Mouse (Mus musculus): Measurements from ENCODE around the gene Cnpy3. TPM values are rescaled to one million over a fixed set of nuclear protein-coding genes. Genes with fewer than 3 reads are reported as not detected.

Cnpy3 gene
- polyA plus RNA-seq, 1 experiment from 2014 or later, result 58.4 TPM

GRCm38 (mm10) chr17:46706375-46707089, 45.5 kb downstream of the Cnpy3 start:
- Histone ChIP-seq H3K36me3 (no peaks in the 10 kb centered on the region), H3K27me3 (replicated peaks) (no peaks in the 10 kb centered on the region), H3K27ac (no peak overlapping the region), H3K9ac (no peak overlapping the region), H3K4me1 (peaks cover 38% of the 10 kb centered on the region), H3K9me3 (no peaks in the 10 kb centered on the region), H3K4me2 (replicated peaks) (no peak overlapping the region), H3K4me3 (no peak overlapping the region)
- ATAC-seq (ENCODE audit: low FRiP score, low read depth), result no peak
- WGBS, result 95% methylated on average over 14 of the region's 14 CpGs

- Histone ChIP-seq H3K27me3 (replicated peaks) (no peaks in the 10 kb centered on the region), H3K4me2 (replicated peaks) (peak within 1 kb of the TSS; percentile 82), H3K4me3 (peak within 1 kb of the TSS; percentile 92), H3K4me1 (peaks cover 35% of the 10 kb centered on the region), H3K36me3 (no peaks in the 10 kb centered on the region), H3K9me3 (no peaks in the 10 kb centered on the region), H3K27ac (peak within 1 kb of the TSS; percentile 82), H3K9ac (peak within 1 kb of the TSS; percentile 93)
- 1% methylated on average over 48 of the region's 48 CpGs for WGBS
- ATAC-seq (ENCODE audit: low FRiP score, low read depth), result peak; percentile 96
These were observed 46.9 kb downstream of the Cnpy3 start, which contains the start of gene Ppp2r5d for GRCm38 (mm10) chr17:46704887-46705835. Ppp2r5d (minus strand) TSS chr17:46705111.

GRCm38 (mm10) chr17:46703971-46704886, 47.8 kb downstream of the Cnpy3 start:
- WGBS, result 6% methylated on average over 39 of the region's 41 CpGs
- peak overlapping the region; percentile 67 for H3K27ac ChIP-seq
- peaks cover 35% of the 10 kb centered on the region for H3K4me1 ChIP-seq
- H3K9me3 ChIP-seq, result no peaks in the 10 kb centered on the region
- peak overlapping the region; percentile 93 for H3K9ac ChIP-seq
- H3K36me3 ChIP-seq, result peaks cover 4% of the 10 kb centered on the region; the same call in 1 of the 2 replicates
- peak; percentile 77 for ATAC-seq (ENCODE audit: low FRiP score, low read depth)
- H3K4me2 ChIP-seq (replicated peaks), result peak overlapping the region; percentile 82
- no peaks in the 10 kb centered on the region for H3K27me3 ChIP-seq (replicated peaks)
- peak overlapping the region; percentile 92 for H3K4me3 ChIP-seq

GRCm38 (mm10) chr17:46702506-46702905, 49.5 kb downstream of the Cnpy3 start:
- Histone ChIP-seq H3K4me2 (replicated peaks) (peak overlapping the region; percentile 82), H3K27me3 (replicated peaks) (no peaks in the 10 kb centered on the region), H3K4me3 (no peak overlapping the region), H3K9ac (peak overlapping the region; percentile 93; the same call in 1 of the 2 replicates), H3K4me1 (peaks cover 35% of the 10 kb centered on the region), H3K27ac (no peak overlapping the region), H3K9me3 (no peaks in the 10 kb centered on the region), H3K36me3 (peaks cover 20% of the 10 kb centered on the region; the same call in 1 of the 2 replicates)
- WGBS, result 88% methylated on average over 5 of the region's 5 CpGs
- ATAC-seq (ENCODE audit: low FRiP score, low read depth), result no peak

- H3K9ac ChIP-seq, result peak overlapping the region; percentile 10; the same call in 1 of the 2 replicates
- peaks cover 35% of the 10 kb centered on the region for H3K4me1 ChIP-seq
- no peaks in the 10 kb centered on the region for H3K9me3 ChIP-seq
- no peak overlapping the region for H3K4me3 ChIP-seq
- H3K27me3 ChIP-seq (replicated peaks), result no peaks in the 10 kb centered on the region
- H3K36me3 ChIP-seq, result peaks cover 21% of the 10 kb centered on the region
- no peak for ATAC-seq (ENCODE audit: low FRiP score, low read depth)
- 91% methylated on average over 12 of the region's 12 CpGs for WGBS
- H3K4me2 ChIP-seq (replicated peaks), result no peak overlapping the region
- no peak overlapping the region for H3K27ac ChIP-seq
These were observed 49.9 kb downstream of the Cnpy3 start for GRCm38 (mm10) chr17:46702100-46702499.

- no peak overlapping the region for H3K27ac ChIP-seq
These were observed 50.5 kb downstream of the Cnpy3 start for GRCm38 (mm10) chr17:46701489-46701888.

GRCm38 (mm10) chr17:46699912-46700311, 52.1 kb downstream of the Cnpy3 start:
- no peaks in the 10 kb centered on the region for H3K9me3 ChIP-seq

More at GRCm38 (mm10) chr17:46701489-46701888, 50.5 kb downstream of the Cnpy3 start:
- Histone ChIP-seq H3K4me2 (replicated peaks) (no peak overlapping the region), H3K4me1 (peaks cover 35% of the 10 kb centered on the region), H3K27me3 (replicated peaks) (no peaks in the 10 kb centered on the region), H3K9me3 (no peaks in the 10 kb centered on the region), H3K4me3 (no peak overlapping the region), H3K9ac (0 out of 2 replicates have a peak overlapping the region, but pooled peaks have one; percentile 10), H3K36me3 (peaks cover 24% of the 10 kb centered on the region)
- ATAC-seq (ENCODE audit: low FRiP score, low read depth), result no peak
- 79% methylated on average over 12 of the region's 12 CpGs for WGBS

GRCm38 (mm10) chr17:46699245-46699644, 52.8 kb downstream of the Cnpy3 start:
- 46% methylated on average over 5 of the region's 5 CpGs for WGBS
- H3K4me1 ChIP-seq, result peaks cover 30% of the 10 kb centered on the region
- H3K9ac ChIP-seq, result no peak overlapping the region
- no peaks in the 10 kb centered on the region for H3K27me3 ChIP-seq (replicated peaks)
- H3K4me2 ChIP-seq (replicated peaks), result no peak overlapping the region
- no peak overlapping the region for H3K4me3 ChIP-seq
- peaks cover 28% of the 10 kb centered on the region for H3K36me3 ChIP-seq
- no peak for ATAC-seq (ENCODE audit: low FRiP score, low read depth)
- H3K27ac ChIP-seq, result no peak overlapping the region
- no peaks in the 10 kb centered on the region for H3K9me3 ChIP-seq

More at GRCm38 (mm10) chr17:46699912-46700311, 52.1 kb downstream of the Cnpy3 start:
- ATAC-seq (ENCODE audit: low FRiP score, low read depth), result no peak
- Histone ChIP-seq H3K27me3 (replicated peaks) (no peaks in the 10 kb centered on the region), H3K4me3 (no peak overlapping the region), H3K36me3 (peaks cover 28% of the 10 kb centered on the region), H3K9ac (no peak overlapping the region), H3K4me1 (peaks cover 30% of the 10 kb centered on the region), H3K4me2 (replicated peaks) (no peak overlapping the region), H3K27ac (no peak overlapping the region)
- WGBS, result 92% methylated on average over 3 of the region's 3 CpGs

- peaks cover 28% of the 10 kb centered on the region for H3K36me3 ChIP-seq
These were observed 53.5 kb downstream of the Cnpy3 start for GRCm38 (mm10) chr17:46698515-46698914.

GRCm38 (mm10) chr17:46694517-46695063, 57.4 kb downstream of the Cnpy3 start:
- WGBS, result 68% methylated on average over 1 of the region's 1 CpGs
- H3K4me1 ChIP-seq, result no peaks in the 10 kb centered on the region
- H3K9ac ChIP-seq, result no peak overlapping the region
- peaks cover 32% of the 10 kb centered on the region for H3K36me3 ChIP-seq
- ATAC-seq (ENCODE audit: low FRiP score, low read depth), result no peak
- H3K4me2 ChIP-seq (replicated peaks), result no peak overlapping the region
- H3K9me3 ChIP-seq, result no peaks in the 10 kb centered on the region
- no peak overlapping the region for H3K4me3 ChIP-seq
- H3K27ac ChIP-seq, result no peak overlapping the region
- H3K27me3 ChIP-seq (replicated peaks), result no peaks in the 10 kb centered on the region

More at GRCm38 (mm10) chr17:46698515-46698914, 53.5 kb downstream of the Cnpy3 start:
- Histone ChIP-seq H3K9ac (no peak overlapping the region), H3K9me3 (no peaks in the 10 kb centered on the region), H3K27me3 (replicated peaks) (no peaks in the 10 kb centered on the region), H3K4me2 (replicated peaks) (no peak overlapping the region), H3K4me1 (peaks cover 22% of the 10 kb centered on the region), H3K27ac (no peak overlapping the region), H3K4me3 (no peak overlapping the region)
- WGBS, result 89% methylated on average over 6 of the region's 6 CpGs
- ATAC-seq (ENCODE audit: low FRiP score, low read depth), result no peak

- no peak overlapping the region for H3K9ac ChIP-seq
- no peak for ATAC-seq (ENCODE audit: low FRiP score, low read depth)
- no peak overlapping the region for H3K27ac ChIP-seq
- no peaks in the 10 kb centered on the region for H3K27me3 ChIP-seq (replicated peaks)
- peaks cover 25% of the 10 kb centered on the region for H3K36me3 ChIP-seq
- no peak overlapping the region for H3K4me2 ChIP-seq (replicated peaks)
- H3K9me3 ChIP-seq, result no peaks in the 10 kb centered on the region
- WGBS, result 96% methylated on average over 2 of the region's 2 CpGs
- no peak overlapping the region for H3K4me3 ChIP-seq
- H3K4me1 ChIP-seq, result no peaks in the 10 kb centered on the region
These were observed 60.6 kb downstream of the Cnpy3 start for GRCm38 (mm10) chr17:46691390-46691789.

Data from neural tube, embryonic 12.5 days (tissue).